Mouse (Mus musculus) olfactory bulb, adult 2 months (tissue): ENCODE measurements around the gene Sidt1. TPM values are rescaled to one million over a fixed set of nuclear protein-coding genes. Genes with fewer than 3 reads are reported as not detected.

Experiments
- H3K27ac ChIP-seq: fragments of 200-500 bp; 2 replicates; pipeline ENCODE4 v1.5.1; 2012; ENCODE audit warnings: low read depth, low read length; ENCODE audit not compliant: insufficient read depth
- H3K4me1 ChIP-seq: fragments of 200-500 bp; 2 replicates; pipeline ENCODE4 v1.6.1; 2012; ENCODE audit warnings: low read length; ENCODE audit not compliant: control insufficient read depth, insufficient read depth
- H3K4me3 ChIP-seq: fragments of 200-500 bp; 2 replicates; pipeline ENCODE4 v1.5.1; 2012; ENCODE audit warnings: mild to moderate bottlenecking, low read depth, low read length, moderate library complexity; ENCODE audit not compliant: insufficient read depth
- CTCF ChIP-seq: fragments of 200-500 bp; IDR thresholded peaks from 2 replicates; pipeline ENCODE4 v1.5.1; 2012; ENCODE audit warnings: low read depth, mild to moderate bottlenecking, low read length, moderate library complexity; ENCODE audit not compliant: insufficient read depth
- POLR2A ChIP-seq: fragments of 200-500 bp; IDR thresholded peaks from 2 replicates; pipeline ENCODE4 v1.6.1; 2012; ENCODE audit warnings: mild to moderate bottlenecking, low read depth, low read length, moderate library complexity; ENCODE audit not compliant: insufficient read depth
- WGBS: fragments of 180-500 bp; shearing (Covaris S2); methylation state at CpG from one replicate; pipeline ENCODE4 v1.1.7; 2018; 5-methylcytosine and 5-hydroxymethylcytosine counted together
- polyA plus RNA-seq: library from polyadenylated mRNA; stranded (reverse); fragments of >200 nt; gene quantifications from 2 replicates; pipeline ENCODE4 v1.2.4, GENCODE M21; 2012; ENCODE audit warnings: low replicate concordance; ENCODE audit not compliant: missing spikeins, insufficient read depth, insufficient read length

Gene Sidt1
- not detected in 2 replicates for polyA plus RNA-seq

DNA sequence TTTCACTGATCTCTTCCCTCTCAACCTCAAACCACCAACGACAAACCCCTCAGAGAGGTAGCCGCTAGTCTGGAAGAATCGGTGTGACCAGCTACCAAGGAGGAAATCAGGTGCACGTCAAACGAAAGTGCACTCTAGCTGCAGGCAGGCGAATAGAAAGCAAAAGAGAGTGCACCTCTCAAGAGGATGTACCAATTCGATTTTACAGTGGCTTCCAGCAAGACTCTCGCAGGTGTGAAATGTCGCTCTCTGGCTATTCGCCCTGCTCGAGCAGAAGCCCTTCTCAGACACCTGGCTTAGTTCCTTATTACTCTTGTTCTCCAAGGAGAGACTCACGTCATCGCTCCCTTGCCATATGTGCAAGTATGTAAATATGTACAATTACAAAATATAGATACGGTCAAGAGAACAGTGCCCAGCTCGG lies at the start of gene Sidt1:
Sidt1 (minus strand) TSS at position 336 of the 424 bp plus-strand sequence.
- WGBS, result 10% methylated on average over 15 of the region's 15 CpGs
- Histone ChIP-seq H3K27ac (no peak within 1 kb of the TSS), H3K4me1 (peaks cover 6% of the 10 kb centered on the region), H3K4me3 (peak within 1 kb of the TSS; percentile 67)
- TF ChIP-seq POLR2A, result no peak
- no peak for TF ChIP-seq CTCF

DNA sequence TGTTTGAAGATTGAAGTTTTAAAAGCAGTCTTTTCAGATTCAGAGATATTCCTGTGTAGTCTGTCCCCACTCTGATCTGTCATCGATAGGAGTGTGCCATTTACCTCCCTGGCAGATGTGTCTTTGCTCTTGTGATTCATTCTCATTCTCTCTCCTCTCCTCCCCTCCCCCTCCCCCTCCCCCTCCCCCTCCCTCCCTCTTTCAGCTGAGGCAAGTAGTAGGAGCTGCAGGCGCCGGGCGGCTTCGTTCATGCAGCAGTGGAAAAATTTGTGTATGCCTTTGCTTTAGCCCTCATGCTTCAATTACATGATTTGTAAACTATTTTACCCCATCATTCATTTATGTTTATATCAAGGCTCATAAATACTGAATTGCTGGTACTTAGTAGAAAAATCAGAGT lies 48.6 kb upstream of the Sidt1 start:
- no peak overlapping the region for H3K27ac ChIP-seq
- no peaks in the 10 kb centered on the region; the same call in 1 of the 2 replicates for H3K4me1 ChIP-seq
- no peak overlapping the region for H3K4me3 ChIP-seq
- no peak for TF ChIP-seq CTCF
- TF ChIP-seq POLR2A, result no peak
- 17% methylated on average over 5 of the region's 5 CpGs for WGBS

DNA sequence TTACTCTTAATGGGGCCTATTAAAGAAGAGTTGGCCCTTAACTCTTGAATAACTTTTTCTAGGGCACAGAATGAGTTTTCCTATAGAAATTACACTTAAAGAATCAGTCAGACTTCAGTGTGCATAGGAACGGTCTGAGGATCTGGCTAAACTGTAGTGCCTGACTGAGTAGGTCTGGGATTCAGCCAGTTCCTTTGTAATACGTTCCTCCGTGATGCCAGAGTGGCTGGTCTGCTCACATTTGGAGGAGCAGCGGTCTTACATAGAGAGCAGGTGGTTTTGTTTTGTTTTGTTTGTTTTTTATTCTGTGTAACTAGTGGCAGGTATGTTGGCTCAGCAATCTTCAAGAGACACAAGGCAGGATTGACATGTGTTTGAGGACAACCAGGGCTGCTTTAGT lies 47.0 kb upstream of the Sidt1 start:
- 64% methylated on average over 4 of the region's 4 CpGs for WGBS
- no peak overlapping the region for H3K4me3 ChIP-seq
- TF ChIP-seq CTCF (no peak), POLR2A (no peak)

DNA sequence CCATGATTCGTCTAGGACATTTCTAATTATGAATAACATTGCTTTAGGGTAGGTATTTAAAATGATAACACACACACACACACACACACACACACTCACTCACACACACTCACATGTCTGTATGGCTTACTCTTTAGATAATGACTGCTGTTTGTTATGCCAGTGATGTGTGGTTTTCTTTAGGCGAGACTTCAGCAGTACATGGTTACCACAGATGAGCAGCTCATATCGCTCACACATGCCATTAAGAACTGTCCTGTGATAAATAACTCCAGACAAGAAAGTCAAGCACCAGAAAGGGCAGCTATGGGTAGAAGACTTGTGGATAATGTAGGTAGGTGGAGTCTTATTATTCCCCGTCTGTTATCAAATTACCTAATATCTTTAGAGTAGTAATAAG lies 42.5 kb upstream of the Sidt1 start:
- TF ChIP-seq POLR2A (no peak), CTCF (no peak)
- 94% methylated on average over 4 of the region's 4 CpGs for WGBS

More for the DNA sequence above, 47.0 kb upstream of the Sidt1 start:
- Histone ChIP-seq H3K27ac (no peak overlapping the region), H3K4me1 (no peaks in the 10 kb centered on the region; the same call in 1 of the 2 replicates)

DNA sequence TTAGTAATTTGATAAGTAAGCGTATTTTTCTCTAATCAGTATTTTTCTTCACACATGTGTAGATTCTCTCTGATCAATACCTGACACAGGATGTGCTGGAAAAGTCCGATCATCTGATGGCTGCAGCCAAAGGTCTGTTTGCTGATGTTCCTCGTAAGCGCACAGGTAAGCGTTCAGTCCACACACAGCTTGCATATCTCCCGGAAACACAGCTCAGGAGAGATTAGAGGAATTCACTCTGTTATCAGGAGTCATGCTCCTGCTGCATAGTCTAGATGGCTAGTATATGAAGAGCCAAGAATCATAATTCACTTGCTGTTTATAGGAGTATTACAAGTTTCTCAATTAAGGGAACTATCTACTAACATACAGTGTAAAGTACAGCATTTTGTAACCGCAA lies 32.5 kb upstream of the Sidt1 start:
- 94% methylated on average over 7 of the region's 7 CpGs for WGBS
- Histone ChIP-seq H3K4me3 (no peak overlapping the region), H3K27ac (no peak overlapping the region), H3K4me1 (no peaks in the 10 kb centered on the region)
- TF ChIP-seq POLR2A, result no peak
- no peak for TF ChIP-seq CTCF

More for the DNA sequence above, 42.5 kb upstream of the Sidt1 start:
- Histone ChIP-seq H3K4me3 (no peak overlapping the region), H3K27ac (no peak overlapping the region), H3K4me1 (no peaks in the 10 kb centered on the region; the same call in 1 of the 2 replicates)

DNA sequence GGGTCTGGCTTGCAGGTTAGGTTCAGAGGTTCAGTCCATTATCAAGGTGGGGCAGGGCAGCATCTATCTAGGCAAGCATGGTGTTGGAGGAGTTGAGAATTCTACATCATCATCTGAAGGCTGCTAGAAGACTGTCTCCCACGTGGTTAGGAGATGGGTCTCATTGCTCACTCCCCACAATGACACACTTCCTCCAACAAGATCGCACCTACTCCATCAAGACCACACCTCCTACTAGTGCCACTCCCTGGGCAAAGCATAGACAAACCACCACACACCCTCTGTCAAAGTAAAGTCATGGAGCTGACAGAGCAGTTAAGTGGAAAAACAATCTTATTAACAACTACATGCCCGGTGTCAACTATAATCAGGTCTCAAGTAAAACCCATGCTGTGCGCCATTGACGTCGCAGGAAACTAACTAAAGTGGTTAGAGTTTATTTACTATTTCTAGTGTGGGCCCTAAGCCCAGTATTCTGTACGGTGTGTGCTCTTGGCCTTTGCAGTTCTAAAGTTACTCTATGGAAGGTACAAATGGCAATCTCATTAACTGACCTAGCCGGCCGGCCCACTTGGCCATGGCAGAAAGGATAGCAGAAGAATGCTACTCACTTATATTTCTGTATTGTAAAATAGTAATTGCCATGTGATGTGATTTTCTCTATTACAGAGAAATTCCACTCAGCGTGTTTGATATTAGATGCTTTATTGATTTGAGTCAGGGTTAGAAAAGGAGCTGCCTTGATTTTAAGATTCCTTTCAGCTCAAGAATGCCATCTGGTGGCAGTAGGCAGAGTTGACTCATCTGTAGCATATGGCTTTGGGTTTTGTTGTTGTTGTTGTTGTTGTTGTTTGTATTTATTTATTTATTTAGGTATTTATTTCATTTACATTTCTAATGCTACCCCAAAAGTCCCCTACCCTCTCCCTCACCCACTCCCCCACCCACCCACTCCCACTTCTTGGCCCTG lies 29.2 kb upstream of the Sidt1 start:
- H3K4me3 ChIP-seq, result no peak overlapping the region
- TF ChIP-seq CTCF (no peak), POLR2A (no peak)
- H3K4me1 ChIP-seq, result no peaks in the 10 kb centered on the region
- 84% methylated on average over 10 of the region's 10 CpGs for WGBS
- no peak overlapping the region for H3K27ac ChIP-seq

DNA sequence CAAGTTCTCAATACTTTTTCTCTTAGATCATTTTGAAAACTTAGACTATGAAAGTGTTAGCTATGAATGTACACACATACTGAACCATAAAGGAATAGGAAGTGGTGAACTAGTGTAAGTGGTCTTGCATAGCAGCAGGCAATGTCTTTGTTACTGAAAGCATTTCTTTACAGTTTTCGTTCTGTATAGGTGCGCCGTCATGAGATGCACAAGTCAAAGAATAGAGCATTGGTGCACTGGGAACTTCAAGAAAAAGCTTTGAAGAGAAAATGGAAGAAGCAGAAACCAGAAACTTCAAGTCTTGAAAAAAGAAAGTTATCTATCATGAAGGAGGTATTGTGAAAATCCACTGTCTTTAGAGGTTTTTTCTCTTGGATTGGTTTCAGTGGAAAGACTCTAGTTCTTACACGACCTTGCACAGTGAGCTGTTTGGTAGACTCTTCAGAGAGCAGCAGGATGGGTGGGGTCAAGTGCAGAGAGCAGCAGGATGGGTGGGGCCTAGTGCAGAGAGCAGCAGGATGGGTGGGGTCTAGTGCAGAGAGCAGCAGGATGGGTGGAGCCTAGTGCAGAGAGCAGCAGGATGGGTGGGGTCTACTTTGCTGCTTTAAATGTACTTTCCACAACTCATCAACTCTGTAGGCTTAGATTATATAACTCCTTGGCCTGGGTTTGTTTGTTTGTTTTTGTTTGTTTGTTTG lies 24.7 kb upstream of the Sidt1 start:
- Histone ChIP-seq H3K4me3 (no peak overlapping the region), H3K27ac (no peak overlapping the region), H3K4me1 (no peaks in the 10 kb centered on the region)
- TF ChIP-seq CTCF (no peak), POLR2A (no peak)
- WGBS, result 82% methylated on average over 4 of the region's 4 CpGs

DNA sequence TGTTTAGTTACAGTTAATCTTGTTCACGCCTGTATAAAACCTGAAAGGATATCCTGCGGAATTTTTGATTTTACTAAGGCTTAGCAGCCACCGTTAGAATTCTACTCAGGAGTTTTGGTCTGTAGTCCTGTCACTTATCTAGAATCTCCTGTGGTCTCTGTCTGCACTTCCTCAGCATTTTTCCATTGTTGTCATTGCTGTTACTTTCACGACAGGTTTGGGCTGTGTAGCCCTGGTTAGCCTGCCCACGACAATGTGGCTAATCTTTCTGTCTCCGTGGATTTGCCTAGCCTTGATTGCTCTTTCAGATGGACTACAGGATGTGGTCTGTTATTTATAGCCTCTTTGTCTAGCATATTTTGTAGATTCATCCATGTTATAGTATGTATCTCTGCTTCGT lies 23.3 kb upstream of the Sidt1 start:
- 83% methylated on average over 7 of the region's 7 CpGs for WGBS
- Histone ChIP-seq H3K4me3 (no peak overlapping the region), H3K27ac (no peak overlapping the region), H3K4me1 (no peaks in the 10 kb centered on the region)
- TF ChIP-seq CTCF (no peak), POLR2A (no peak)

DNA sequence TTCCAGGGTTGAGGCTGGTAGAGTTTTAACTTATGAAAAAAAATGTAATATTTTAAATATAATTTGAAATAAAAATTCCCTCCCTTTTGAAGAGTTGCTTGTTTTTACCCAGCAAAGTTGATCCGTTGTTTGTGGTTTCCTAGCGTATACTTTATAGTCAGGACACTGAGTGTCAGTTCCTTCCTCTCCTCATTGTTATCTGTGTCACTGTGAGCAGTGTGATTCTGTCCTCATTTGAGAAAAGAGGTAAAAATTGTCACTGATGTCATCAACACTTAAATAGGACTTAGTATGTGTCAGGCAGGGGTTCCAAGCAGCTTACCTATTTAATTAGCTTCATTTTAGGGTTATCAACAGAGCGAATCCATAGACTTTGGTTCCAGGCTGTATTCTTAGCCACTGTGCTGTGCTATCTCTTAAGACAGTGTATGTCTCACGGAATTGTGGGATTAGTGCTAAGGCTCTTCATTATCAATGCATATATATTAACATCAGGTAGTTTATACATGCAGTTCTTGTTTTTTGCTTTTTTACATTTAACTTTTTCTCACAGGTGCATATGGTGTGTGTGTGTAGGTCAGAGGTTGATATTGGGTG lies 16.9 kb upstream of the Sidt1 start:
- no peak overlapping the region for H3K27ac ChIP-seq
- WGBS, result 92% methylated on average over 4 of the region's 4 CpGs
- TF ChIP-seq CTCF (no peak), POLR2A (no peak)

More for the DNA sequence above, 16.9 kb upstream of the Sidt1 start:
- no peaks in the 10 kb centered on the region for H3K4me1 ChIP-seq
- H3K4me3 ChIP-seq, result no peak overlapping the region
